Mouse (Mus musculus): ENCODE results near the gene Adam17.

Adam17 gene

GRCm38 (mm10) chr12:21353681-21354080 lies 19.8 kb downstream of the Adam17 start:
- DNase-seq (ENCODE audit: low spot score) = no peak

GRCm38 (mm10) chr12:21350113-21350876 lies 23.1 kb downstream of the Adam17 start:
- DNase-seq (ENCODE audit: low spot score) = no peak

GRCm38 (mm10) chr12:21346972-21347371 lies 26.5 kb downstream of the Adam17 start:
- DNase-seq (ENCODE audit: low spot score) = no peak

- no peak for DNase-seq (ENCODE audit: low spot score)
Observed at GRCm38 (mm10) chr12:21340674-21341073, 32.8 kb downstream of the Adam17 start.

GRCm38 (mm10) chr12:21337171-21337570 lies 36.3 kb downstream of the Adam17 start:
- no peak for DNase-seq (ENCODE audit: low spot score)

GRCm38 (mm10) chr12:21335869-21336268 lies 37.6 kb downstream of the Adam17 start:
- peak; percentile 53 for DNase-seq (ENCODE audit: low spot score)

GRCm38 (mm10) chr12:21333766-21334165 lies 39.7 kb downstream of the Adam17 start:
- DNase-seq (ENCODE audit: low spot score) = no peak

GRCm38 (mm10) chr12:21333021-21333420 lies 40.4 kb downstream of the Adam17 start:
- no peak for DNase-seq (ENCODE audit: low spot score)

- no peak for DNase-seq (ENCODE audit: low spot score)
Observed at GRCm38 (mm10) chr12:21331711-21332110, 41.7 kb downstream of the Adam17 start.

GRCm38 (mm10) chr12:21330961-21331576 lies 42.4 kb downstream of the Adam17 start:
- DNase-seq (ENCODE audit: low spot score) = no peak

- no peak for DNase-seq (ENCODE audit: low spot score)
Observed at GRCm38 (mm10) chr12:21329661-21330400, 43.6 kb downstream of the Adam17 start.

- no peak for DNase-seq (ENCODE audit: low spot score)
Observed at GRCm38 (mm10) chr12:21326325-21326724, 47.1 kb downstream of the Adam17 start.

- DNase-seq (ENCODE audit: low spot score) = no peak
Observed at GRCm38 (mm10) chr12:21325266-21325665, 48.2 kb downstream of the Adam17 start.

- no peak for DNase-seq (ENCODE audit: low spot score)
Observed at GRCm38 (mm10) chr12:21324101-21324500, 49.3 kb downstream of the Adam17 start.

- no peak for DNase-seq (ENCODE audit: low spot score)
Observed at GRCm38 (mm10) chr12:21322856-21323255, 50.6 kb downstream of the Adam17 start.

- DNase-seq (ENCODE audit: low spot score) = no peak
Observed at GRCm38 (mm10) chr12:21322296-21322695, 51.1 kb downstream of the Adam17 start.

- DNase-seq (ENCODE audit: low spot score) = no peak
Observed at GRCm38 (mm10) chr12:21321170-21321569, 52.3 kb downstream of the Adam17 start.

- no peak for DNase-seq (ENCODE audit: low spot score)
Observed at GRCm38 (mm10) chr12:21320317-21320716, 53.1 kb downstream of the Adam17 start.

- peak; percentile 77 for DNase-seq (ENCODE audit: low spot score)
Observed at GRCm38 (mm10) chr12:21318143-21318895, 55.1 kb downstream of the Adam17 start.

- DNase-seq (ENCODE audit: low spot score) = no peak
Observed at GRCm38 (mm10) chr12:21316869-21317265, 56.6 kb downstream of the Adam17 start.

GRCm38 (mm10) chr12:21315923-21316868 lies 57.2 kb downstream of the Adam17 start, which contains the start of gene Iah1:
Iah1 (plus strand) TSS chr12:21316389.
- DNase-seq (ENCODE audit: low spot score) = peak; percentile 88

All from T-cell, adult 2 months (primary cell).